24 mouse cellular contexts compared by ENCODE assay signal in genomic region chr10:20606007-20606406, GRCm38 (mm10).
"Had no signal": no experiment of that assay in that cellular context is flagged by ENCODE, and none has a peak within 500 bp of the region (broad histone marks: within the 10 kb centered on the region; RNA-seq: fewer than 3 reads in every experiment).

No protein-coding gene starts in this region.

- ATAC-seq: liver, embryonic 12.5 days had no signal

- H3K9ac ChIP-seq: limb, embryonic 13.5 days; liver, embryonic 12.5 days; liver, embryonic 15.5 days; lung, embryonic 15.5 days; neural tube, embryonic 13.5 days; stomach, embryonic 15.5 days had no signal

- H3K27ac ChIP-seq: kidney, postnatal 0 days; layer of hippocampus, adult 2 months; limb, embryonic 10.5 days; limb, embryonic 13.5 days; liver, embryonic 12.5 days; liver, embryonic 15.5 days; lung, embryonic 15.5 days; neural tube, embryonic 13.5 days; stomach, embryonic 15.5 days had no signal

- H3K9me3 ChIP-seq: limb, embryonic 10.5 days; limb, embryonic 13.5 days; liver, embryonic 12.5 days; liver, embryonic 15.5 days; lung, embryonic 15.5 days; megakaryocyte, embryonic 14.5 days; neural tube, embryonic 13.5 days; stomach, embryonic 15.5 days had no signal

- H3K27me3 ChIP-seq: limb, embryonic 13.5 days; liver, embryonic 12.5 days; liver, embryonic 15.5 days; lung, embryonic 15.5 days; neural tube, embryonic 13.5 days; stomach, embryonic 15.5 days had no signal

- H3K4me2 ChIP-seq: limb, embryonic 13.5 days; liver, embryonic 12.5 days; liver, embryonic 15.5 days; lung, embryonic 15.5 days; midbrain, embryonic 11.5 days; neural tube, embryonic 13.5 days; stomach, embryonic 15.5 days had no signal

- DNase-seq: kidney, adult 2 months; kidney, postnatal 25 days; layer of hippocampus, adult 9-11 months; liver; lung, adult 18-20 months; lung, postnatal 10 days; lung, postnatal 36 days; retina, postnatal 1 day; right cerebral cortex, postnatal 25 days; spleen, adult 18-20 months; thymus, adult 18-20 months; thymus, postnatal 36 days had no signal

- H3K4me1 ChIP-seq: limb, embryonic 10.5 days; liver, embryonic 12.5 days; liver, embryonic 15.5 days; lung, embryonic 15.5 days; neural tube, embryonic 13.5 days; stomach, embryonic 15.5 days had no signal

- H3K36me3 ChIP-seq: limb, embryonic 10.5 days; limb, embryonic 13.5 days; liver, embryonic 12.5 days; liver, embryonic 15.5 days; lung, embryonic 15.5 days; neural tube, embryonic 13.5 days; stomach, embryonic 15.5 days had no signal

- H3K4me3 ChIP-seq: layer of hippocampus, adult 2 months; limb, embryonic 10.5 days; limb, embryonic 13.5 days; liver, embryonic 12.5 days; liver, embryonic 15.5 days; lung, embryonic 15.5 days; megakaryocyte, embryonic 14.5 days; myocyte; neural tube, embryonic 13.5 days; stomach, embryonic 15.5 days had no signal
